Mouse (Mus musculus) hindbrain, embryonic 11.5 days (tissue): Measurements from ENCODE around the gene Pnpla5. TPM values are rescaled to one million over a fixed set of nuclear protein-coding genes. Genes with fewer than 3 reads are reported as not detected.

Experiments
- ATAC-seq: fragments of 200-750 bp; cut with Nextera tagmentation; 2 replicates; pipeline ENCODE4 v1.8.0; 2017; ENCODE audit warnings: mild to moderate bottlenecking, moderate TSS enrichment, moderate library complexity; ENCODE audit not compliant: low FRiP score
- DNase-seq: peaks from one replicate; pipeline ENCODE4 v3.0.0-alpha.2; 2015; ENCODE audit warnings: low spot score
- H3K27ac ChIP-seq: fragments of 300-500 bp; sonication (generic); 2 replicates; pipeline ENCODE4 v1.5.1; 2014; ENCODE audit warnings: mild to moderate bottlenecking, low read depth, low read length
- H3K27me3 ChIP-seq: fragments of 300-500 bp; sonication (generic); 2 replicates; pipeline ENCODE4 v1.6.1; 2014; ENCODE audit warnings: mild to moderate bottlenecking, low read length, moderate library complexity, mixed read lengths; ENCODE audit not compliant: control insufficient read depth, insufficient read depth
- H3K36me3 ChIP-seq: fragments of 300-500 bp; sonication (generic); 2 replicates; pipeline ENCODE4 v1.6.1; 2014; ENCODE audit warnings: mild to moderate bottlenecking, low read length, moderate library complexity, mixed read lengths; ENCODE audit not compliant: control insufficient read depth, insufficient read depth
- H3K4me1 ChIP-seq: fragments of 300-500 bp; sonication (generic); replicated peaks from 2 replicates; pipeline ENCODE4 v1.6.1; 2014; ENCODE audit warnings: low read length, mixed read lengths; ENCODE audit not compliant: control insufficient read depth, insufficient read depth
- H3K4me2 ChIP-seq: fragments of 300-500 bp; sonication (generic); replicated peaks from 2 replicates; pipeline ENCODE4 v1.6.1; 2014; ENCODE audit warnings: mild to moderate bottlenecking, low read depth, low read length
- H3K4me3 ChIP-seq: fragments of 300-500 bp; sonication (generic); 2 replicates; pipeline ENCODE4 v1.5.1; 2014; ENCODE audit warnings: low read depth, low read length
- H3K9ac ChIP-seq: fragments of 300-500 bp; sonication (generic); 2 replicates; pipeline ENCODE4 v1.6.1; 2014; ENCODE audit warnings: low read depth, low read length
- H3K9me3 ChIP-seq: fragments of 300-500 bp; sonication (generic); 2 replicates; pipeline ENCODE4 v1.6.1; 2016; ENCODE audit warnings: low read length; ENCODE audit not compliant: control insufficient read depth
- WGBS: fragments of 180-500 bp; shearing (Covaris S2); extraction: QIAGEN DNeasy Blood & Tissue Kit; methylation state at CpG from one replicate; pipeline ENCODE4 v1.1.7; 2014; 5-methylcytosine and 5-hydroxymethylcytosine counted together
- polyA plus RNA-seq: library from polyadenylated mRNA; unstranded; fragments of >200 nt; fragmentation: Nextera tagmentation; extraction: Ambion mirVana; gene quantifications from 2 replicates; pipeline ENCODE4 v1.2.1, GENCODE M21; 2014

The Pnpla5 gene
- polyA plus RNA-seq, 1 experiment from 2014 or later = not detected

GRCm38 (mm10) chr15:84080069-84080468 is 42.9 kb downstream of the Pnpla5 start:
- DNase-seq (no peak), ATAC-seq (no peak)
- no peak overlapping the region for H3K9ac ChIP-seq
- 77% methylated on average over 7 of the region's 7 CpGs for WGBS
- no peak overlapping the region for H3K4me3 ChIP-seq
- H3K27me3 ChIP-seq = no peaks in the 10 kb centered on the region
- no peaks in the 10 kb centered on the region for H3K4me1 ChIP-seq
- H3K27ac ChIP-seq = no peak overlapping the region
- no peak overlapping the region for H3K4me2 ChIP-seq
- no peaks in the 10 kb centered on the region for H3K36me3 ChIP-seq
- H3K9me3 ChIP-seq = no peaks in the 10 kb centered on the region

- no peak for DNase-seq
- no peaks in the 10 kb centered on the region for H3K36me3 ChIP-seq
- no peak overlapping the region for H3K27ac ChIP-seq
- 88% methylated on average over 2 of the region's 2 CpGs for WGBS
- no peak overlapping the region for H3K4me2 ChIP-seq
- ATAC-seq = no peak
- H3K9me3 ChIP-seq = no peaks in the 10 kb centered on the region
- H3K27me3 ChIP-seq = no peaks in the 10 kb centered on the region
- no peak overlapping the region for H3K4me3 ChIP-seq
- no peaks in the 10 kb centered on the region for H3K4me1 ChIP-seq
- H3K9ac ChIP-seq = no peak overlapping the region
Measured at GRCm38 (mm10) chr15:84079519-84079918, 43.5 kb downstream of the Pnpla5 start.

GRCm38 (mm10) chr15:84078667-84079066 is 44.3 kb downstream of the Pnpla5 start:
- no peak overlapping the region for H3K4me2 ChIP-seq
- ATAC-seq (no peak), DNase-seq (no peak)
- WGBS = 84% methylated on average over 13 of the region's 13 CpGs
- H3K9ac ChIP-seq = no peak overlapping the region
- H3K27ac ChIP-seq = no peak overlapping the region
- H3K4me3 ChIP-seq = no peak overlapping the region
- H3K36me3 ChIP-seq = no peaks in the 10 kb centered on the region
- no peaks in the 10 kb centered on the region for H3K9me3 ChIP-seq
- no peaks in the 10 kb centered on the region for H3K4me1 ChIP-seq
- H3K27me3 ChIP-seq = no peaks in the 10 kb centered on the region

- WGBS = 59% methylated on average over 17 of the region's 17 CpGs
- DNase-seq (no peak), ATAC-seq (no peak)
- Histone ChIP-seq H3K4me2 (no peak overlapping the region), H3K27ac (no peak overlapping the region), H3K36me3 (no peaks in the 10 kb centered on the region), H3K9ac (no peak overlapping the region), H3K27me3 (no peaks in the 10 kb centered on the region), H3K4me3 (no peak overlapping the region), H3K9me3 (no peaks in the 10 kb centered on the region), H3K4me1 (no peaks in the 10 kb centered on the region)
Measured at GRCm38 (mm10) chr15:84077151-84077550, 45.8 kb downstream of the Pnpla5 start.

GRCm38 (mm10) chr15:84074705-84075185 is 48.2 kb downstream of the Pnpla5 start:
- peak overlapping the region; percentile 33 for H3K4me2 ChIP-seq
- ATAC-seq = peak; percentile 39
- H3K4me3 ChIP-seq = 0 out of 2 replicates have a peak overlapping the region, but pooled peaks have one; percentile 0
- peak; percentile 61 for DNase-seq
- no peak overlapping the region for H3K27ac ChIP-seq
- H3K4me1 ChIP-seq = no peaks in the 10 kb centered on the region
- peaks cover 2% of the 10 kb centered on the region; the same call in 1 of the 2 replicates for H3K27me3 ChIP-seq
- H3K9ac ChIP-seq = 0 out of 2 replicates have a peak overlapping the region, but pooled peaks have one; percentile 41
- H3K36me3 ChIP-seq = no peaks in the 10 kb centered on the region
- WGBS = 16% methylated on average over 17 of the region's 17 CpGs
- H3K9me3 ChIP-seq = no peaks in the 10 kb centered on the region

- DNase-seq (peak; percentile 91), ATAC-seq (no peak)
- H3K27me3 ChIP-seq = peaks cover 8% of the 10 kb centered on the region
- no peak overlapping the region for H3K27ac ChIP-seq
- WGBS = 7% methylated on average over 11 of the region's 15 CpGs
- H3K9ac ChIP-seq = 0 out of 2 replicates have a peak overlapping the region, but pooled peaks have one; percentile 41
- no peaks in the 10 kb centered on the region for H3K9me3 ChIP-seq
- H3K4me1 ChIP-seq = no peaks in the 10 kb centered on the region
- no peaks in the 10 kb centered on the region for H3K36me3 ChIP-seq
- peak overlapping the region; percentile 33 for H3K4me2 ChIP-seq
- H3K4me3 ChIP-seq = 0 out of 2 replicates have a peak overlapping the region, but pooled peaks have one; percentile 0
Measured at GRCm38 (mm10) chr15:84073911-84074704, 48.9 kb downstream of the Pnpla5 start.

GRCm38 (mm10) chr15:84073058-84073457 is 49.9 kb downstream of the Pnpla5 start:
- H3K9me3 ChIP-seq = no peaks in the 10 kb centered on the region
- no peak overlapping the region for H3K4me2 ChIP-seq
- no peaks in the 10 kb centered on the region for H3K4me1 ChIP-seq
- 21% methylated on average over 8 of the region's 8 CpGs for WGBS
- DNase-seq (no peak), ATAC-seq (no peak)
- no peaks in the 10 kb centered on the region for H3K36me3 ChIP-seq
- no peak overlapping the region for H3K9ac ChIP-seq
- no peak overlapping the region for H3K27ac ChIP-seq
- H3K27me3 ChIP-seq = peaks cover 17% of the 10 kb centered on the region
- no peak overlapping the region for H3K4me3 ChIP-seq

GRCm38 (mm10) chr15:84072226-84072625 is 50.7 kb downstream of the Pnpla5 start:
- peaks cover 21% of the 10 kb centered on the region for H3K27me3 ChIP-seq
- no peaks in the 10 kb centered on the region for H3K4me1 ChIP-seq
- WGBS = 27% methylated on average over 7 of the region's 7 CpGs

More at GRCm38 (mm10) chr15:84072226-84072625, 50.7 kb downstream of the Pnpla5 start:
- Histone ChIP-seq H3K36me3 (no peaks in the 10 kb centered on the region), H3K4me2 (no peak overlapping the region), H3K9me3 (no peaks in the 10 kb centered on the region), H3K4me3 (no peak overlapping the region), H3K9ac (no peak overlapping the region), H3K27ac (no peak overlapping the region)
- peak; percentile 87 for DNase-seq
- ATAC-seq = no peak
